Mouse (Mus musculus): ENCODE results near the gene Timm23. TPM values are rescaled to one million over a fixed set of nuclear protein-coding genes. Genes with fewer than 3 reads are reported as not detected.
"Not testable (repeated sequence)": the region's sequence is repeated elsewhere in the genome, so short reads cannot be mapped to it uniquely, and the experiment has no call there.

Timm23 gene
- 159 and 174 TPM in 2 replicates for polyA plus RNA-seq (2012; rRNA removed)

- DNase-seq (ENCODE audit: low read depth): no peak
Observed at GRCm38 (mm10) chr14:32201791-32202451, at the start of gene Timm23, which contains the start of gene Parg. Timm23 (minus strand) TSS chr14:32201898. Parg (plus strand) TSS chr14:32201949.

- no peak for DNase-seq (ENCODE audit: low read depth)
Observed at GRCm38 (mm10) chr14:32249616-32250015, 47.9 kb upstream of the Timm23 start.

- no peak for DNase-seq (ENCODE audit: low read depth)
Observed at GRCm38 (mm10) chr14:32246019-32246418, 44.3 kb upstream of the Timm23 start.

GRCm38 (mm10) chr14:32242401-32242800, 40.7 kb upstream of the Timm23 start:
- DNase-seq (ENCODE audit: low read depth): no peak

GRCm38 (mm10) chr14:32228996-32229395, 27.3 kb upstream of the Timm23 start:
- DNase-seq (ENCODE audit: low read depth): no peak

GRCm38 (mm10) chr14:32226601-32227000, 24.9 kb upstream of the Timm23 start:
- no peak for DNase-seq (ENCODE audit: low read depth)

- no peak for DNase-seq (ENCODE audit: low read depth)
Observed at GRCm38 (mm10) chr14:32201354-32201753, 344 bp downstream of the Timm23 start.

GRCm38 (mm10) chr14:32193557-32193956, 8.1 kb downstream of the Timm23 start:
- DNase-seq (ENCODE audit: low read depth): not testable (repeated sequence)

GRCm38 (mm10) chr14:32192437-32192836, 9.3 kb downstream of the Timm23 start:
- no peak for DNase-seq (ENCODE audit: low read depth)

- DNase-seq (ENCODE audit: low read depth): no peak
Observed at GRCm38 (mm10) chr14:32191926-32192325, 9.8 kb downstream of the Timm23 start.

GRCm38 (mm10) chr14:32190627-32191391, 10.9 kb downstream of the Timm23 start:
- no peak for DNase-seq (ENCODE audit: low read depth)

- no peak for DNase-seq (ENCODE audit: low read depth)
Observed at GRCm38 (mm10) chr14:32183846-32184245, 17.9 kb downstream of the Timm23 start.

- no peak for DNase-seq (ENCODE audit: low read depth)
Observed at GRCm38 (mm10) chr14:32180861-32181260, 20.8 kb downstream of the Timm23 start.

GRCm38 (mm10) chr14:32179393-32180195, 22.1 kb downstream of the Timm23 start:
- no peak for DNase-seq (ENCODE audit: low read depth)

GRCm38 (mm10) chr14:32176590-32176989, 25.1 kb downstream of the Timm23 start:
- not testable (repeated sequence) for DNase-seq (ENCODE audit: low read depth)

GRCm38 (mm10) chr14:32175310-32175709, 26.4 kb downstream of the Timm23 start:
- DNase-seq (ENCODE audit: low read depth): no peak

GRCm38 (mm10) chr14:32170137-32170536, 31.6 kb downstream of the Timm23 start:
- no peak for DNase-seq (ENCODE audit: low read depth)

GRCm38 (mm10) chr14:32168653-32169231, 33.0 kb downstream of the Timm23 start:
- no peak for DNase-seq (ENCODE audit: low read depth)

GRCm38 (mm10) chr14:32167326-32167725, 34.4 kb downstream of the Timm23 start:
- DNase-seq (ENCODE audit: low read depth): no peak

GRCm38 (mm10) chr14:32166840-32167239, 34.9 kb downstream of the Timm23 start:
- DNase-seq (ENCODE audit: low read depth): no peak

GRCm38 (mm10) chr14:32166062-32166441, 35.6 kb downstream of the Timm23 start:
- peak; percentile 59 for DNase-seq (ENCODE audit: low read depth)
